Mouse (Mus musculus) 3134 (cell line): ENCODE data around the gene Ago3.

Experiments used
- DNase-seq: peaks from one replicate; pipeline ENCODE4 v3.0.0-alpha.2; 2011; ENCODE audit warnings: low spot score; ENCODE audit not compliant: insufficient read length; ENCODE audit errors: extremely low read depth

Ago3 gene

GRCm38 (mm10) chr4:126429347-126430079 is at the start of gene Ago3:
Gene Ago3, minus strand, starts transcription at chr4:126429556.
- peak; percentile 97 for DNase-seq

- no peak for DNase-seq
These were observed 43.7 kb upstream of the Ago3 start for GRCm38 (mm10) chr4:126473031-126473430.

DNA sequence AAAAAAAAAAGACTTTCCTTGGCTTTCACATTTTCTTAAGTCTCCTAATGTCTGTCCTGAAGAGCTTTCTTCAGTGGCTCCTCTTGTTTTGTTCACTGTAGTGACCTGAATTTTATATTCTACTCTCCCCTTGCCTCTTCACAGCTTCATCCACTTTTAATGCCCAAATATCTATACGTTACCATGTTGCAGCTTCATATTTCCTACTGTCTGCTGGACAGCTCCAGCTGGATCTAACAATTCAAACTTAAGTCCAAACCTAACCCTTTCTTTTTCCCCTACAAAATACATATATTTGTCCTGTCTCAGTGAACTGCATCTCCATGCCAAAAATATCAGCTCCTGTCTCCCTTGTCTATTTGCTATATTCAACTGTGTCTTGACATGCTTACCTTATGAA is 40.0 kb upstream of the Ago3 start:
- DNase-seq, result no peak

GRCm38 (mm10) chr4:126468925-126469324 is 39.6 kb upstream of the Ago3 start:
- DNase-seq, result no peak

- DNase-seq, result peak; percentile 87
These were observed 39.0 kb upstream of the Ago3 start, which contains the start of gene Ago1 for GRCm38 (mm10) chr4:126468285-126468901. Gene Ago1, minus strand, starts transcription at chr4:126468583.

DNA sequence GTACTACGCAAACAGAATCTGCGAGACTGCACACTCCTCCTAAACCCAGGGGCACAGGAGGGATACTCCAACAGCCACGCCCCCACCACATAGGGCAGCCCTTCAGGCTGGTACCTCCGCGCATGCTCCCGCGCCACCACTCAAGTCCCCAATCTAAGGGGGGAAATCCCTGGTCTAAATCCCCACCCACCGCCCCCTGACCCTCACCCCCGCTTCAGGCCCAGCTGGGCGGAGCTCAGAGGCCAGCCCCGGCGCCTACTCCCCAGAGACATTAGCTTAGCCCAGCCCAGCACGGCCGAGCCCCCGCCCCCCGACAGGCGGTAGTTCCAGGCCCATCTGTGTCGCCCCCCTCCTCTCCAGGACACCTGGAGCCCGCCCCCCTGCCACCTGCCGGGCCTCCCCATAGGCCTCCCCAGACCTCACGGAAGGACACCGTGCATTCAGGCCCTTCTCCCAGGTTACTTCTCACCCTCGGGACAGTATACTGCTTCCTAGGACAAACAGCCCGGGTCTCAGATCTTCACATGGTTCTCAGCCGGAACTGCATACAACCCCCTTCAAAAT is 38.4 kb upstream of the Ago3 start:
- peak; percentile 71 for DNase-seq

DNA sequence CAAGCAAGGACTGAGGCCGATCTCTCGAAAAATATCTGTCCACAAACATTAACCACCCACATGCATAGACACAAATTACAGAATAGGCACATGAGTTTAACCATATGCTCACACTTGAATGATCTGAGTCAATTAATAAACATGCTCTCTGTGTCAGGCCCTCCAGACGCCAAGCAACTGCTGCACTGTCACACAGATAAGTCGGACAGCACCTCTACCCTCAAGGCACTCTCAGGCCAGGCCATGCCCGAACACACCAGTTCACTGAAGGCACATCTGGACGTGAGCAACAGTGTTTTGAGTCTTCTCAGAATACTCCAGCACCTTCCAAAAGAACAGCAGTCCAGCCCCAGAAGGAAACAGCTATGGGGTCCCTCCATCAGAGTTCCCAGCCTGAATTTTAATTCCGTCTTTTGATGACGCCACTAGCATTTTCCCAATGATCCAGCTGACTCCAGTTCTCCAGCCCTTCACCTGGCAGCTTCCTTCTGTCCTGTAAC is 36.9 kb upstream of the Ago3 start:
- no peak for DNase-seq

DNA sequence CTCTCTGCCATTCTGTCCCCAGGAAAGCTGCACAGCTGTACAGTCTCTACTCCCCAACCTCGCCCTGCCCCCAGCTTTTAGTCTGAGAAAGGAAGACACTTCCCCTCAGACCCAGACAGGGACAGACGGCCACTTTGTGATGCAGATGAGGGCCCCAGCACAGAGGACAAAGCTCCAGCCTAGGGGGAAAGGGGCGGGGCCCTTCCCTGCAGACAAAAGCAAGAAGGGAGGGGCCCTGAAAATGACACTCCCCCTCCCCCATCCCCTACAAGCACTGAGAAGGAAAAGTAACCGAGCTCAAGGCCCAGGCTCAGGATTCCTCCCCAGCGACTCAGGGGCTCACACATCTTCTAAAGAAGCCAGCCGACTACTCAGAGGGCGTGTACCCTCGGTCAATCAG is 36.5 kb upstream of the Ago3 start:
- no peak for DNase-seq

DNA sequence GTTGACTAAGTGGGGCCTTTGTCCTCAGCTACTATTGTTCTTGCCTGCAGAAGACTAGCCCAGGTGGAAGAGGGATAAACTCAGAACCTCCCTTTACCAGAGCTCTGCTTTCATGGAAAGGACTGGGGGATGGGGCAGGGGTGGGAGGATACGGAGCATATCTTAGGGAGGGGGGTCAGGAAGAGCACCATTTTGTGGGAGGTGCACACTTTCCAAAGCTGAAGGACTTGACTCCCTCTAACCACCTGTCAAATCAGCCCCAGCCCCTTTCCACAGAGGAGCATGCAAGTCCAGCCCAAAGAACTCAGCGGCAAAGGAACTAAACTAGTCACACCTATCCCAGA is 35.5 kb upstream of the Ago3 start:
- no peak for DNase-seq

GRCm38 (mm10) chr4:126464189-126464891 is 35.0 kb upstream of the Ago3 start:
- no peak for DNase-seq

GRCm38 (mm10) chr4:126455441-126455840 is 26.1 kb upstream of the Ago3 start:
- no peak for DNase-seq

DNA sequence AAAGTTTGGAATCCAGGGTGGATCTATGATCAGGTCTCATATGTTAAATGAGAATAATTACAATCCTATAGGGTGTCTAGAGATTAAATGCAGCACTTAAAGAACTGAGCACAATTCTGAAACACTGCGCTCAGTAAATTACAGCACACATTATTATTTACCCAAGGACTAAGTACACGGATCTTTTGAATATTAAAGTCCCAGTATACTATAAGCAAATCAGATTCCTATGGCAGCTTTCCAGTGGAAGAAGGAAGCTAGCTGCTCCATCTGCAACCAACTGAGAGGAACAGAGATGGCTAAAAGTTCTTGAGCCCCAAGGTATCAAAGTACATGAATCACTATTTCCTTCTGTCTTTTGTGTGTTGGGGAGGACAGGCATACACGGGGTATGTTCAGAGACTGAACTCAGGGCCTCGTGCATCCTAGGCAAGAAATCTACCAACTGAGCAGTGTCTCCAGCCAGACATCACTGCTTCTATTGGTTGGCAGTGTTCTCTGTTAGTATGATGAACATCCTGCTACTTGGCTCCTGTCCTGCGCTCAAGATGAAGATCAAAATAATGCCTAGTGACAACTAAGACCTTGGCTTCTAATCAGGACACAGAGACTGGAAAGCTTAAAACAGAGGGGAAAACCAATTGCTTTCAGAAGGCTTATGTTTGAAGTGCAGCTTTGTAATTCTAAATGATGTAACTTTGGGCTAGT is 25.3 kb upstream of the Ago3 start:
- no peak for DNase-seq

DNA sequence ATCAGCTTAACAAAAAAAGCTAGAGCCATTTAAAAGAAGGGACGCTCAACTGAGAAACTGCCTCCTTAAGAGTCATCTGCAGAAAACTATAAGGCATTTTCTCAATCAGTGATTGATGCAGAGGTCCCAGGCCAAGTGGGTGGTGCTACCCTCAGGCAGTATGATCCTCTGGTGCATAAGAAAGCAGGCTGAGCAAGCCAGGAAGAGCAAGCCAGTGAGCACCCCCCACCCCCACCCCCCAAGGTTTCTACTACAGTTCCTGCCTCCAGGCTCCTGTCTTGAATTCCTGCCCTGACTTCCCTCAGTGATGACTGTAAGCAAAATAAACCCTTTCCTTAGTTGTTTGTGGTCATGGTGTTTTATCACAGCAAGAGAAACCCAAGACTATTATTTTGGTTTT is 20.9 kb upstream of the Ago3 start:
- no peak for DNase-seq

DNA sequence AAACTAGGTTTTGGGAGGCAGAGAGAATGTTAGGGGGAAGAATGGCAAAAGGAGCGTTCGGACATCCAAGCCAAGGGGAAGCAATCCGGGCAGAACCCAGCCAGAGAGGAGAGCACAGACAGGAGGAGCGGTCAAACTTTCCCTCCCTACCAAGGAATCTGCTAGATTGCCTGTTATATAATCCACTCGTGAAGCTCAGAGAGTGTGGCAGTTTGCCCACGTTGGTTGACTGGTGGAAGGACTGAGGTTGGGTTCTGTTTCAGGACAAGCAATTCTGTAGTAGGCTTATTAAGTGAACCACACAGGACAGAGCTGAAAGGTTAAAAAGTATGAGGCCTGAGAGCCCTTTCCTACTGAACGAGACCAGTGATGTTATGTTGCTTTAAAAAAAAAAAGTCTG is 17.8 kb upstream of the Ago3 start:
- DNase-seq, result no peak

GRCm38 (mm10) chr4:126444528-126444927 is 15.2 kb upstream of the Ago3 start:
- no peak for DNase-seq

GRCm38 (mm10) chr4:126438261-126438660 is 8.9 kb upstream of the Ago3 start:
- no peak for DNase-seq

DNA sequence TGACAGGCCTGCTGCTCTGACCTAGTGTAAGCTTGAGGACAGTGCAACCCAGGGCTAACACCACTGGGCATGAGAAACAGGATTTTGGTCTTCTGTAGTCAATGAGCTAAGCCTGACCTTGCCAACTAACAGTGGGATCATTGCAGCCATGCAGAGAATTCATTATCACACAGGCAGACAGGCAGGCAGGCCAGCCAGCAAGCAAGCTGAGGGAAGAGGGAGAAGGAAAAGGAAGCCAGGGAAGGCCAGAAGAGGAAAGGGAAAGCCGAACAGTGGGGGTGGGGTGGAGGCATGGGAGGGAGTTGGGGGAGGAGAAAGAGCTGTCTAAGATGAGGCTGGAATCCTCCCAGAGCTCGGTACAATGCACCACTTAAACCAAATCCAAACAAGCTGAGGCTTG is 6.9 kb upstream of the Ago3 start:
- DNase-seq, result no peak

DNA sequence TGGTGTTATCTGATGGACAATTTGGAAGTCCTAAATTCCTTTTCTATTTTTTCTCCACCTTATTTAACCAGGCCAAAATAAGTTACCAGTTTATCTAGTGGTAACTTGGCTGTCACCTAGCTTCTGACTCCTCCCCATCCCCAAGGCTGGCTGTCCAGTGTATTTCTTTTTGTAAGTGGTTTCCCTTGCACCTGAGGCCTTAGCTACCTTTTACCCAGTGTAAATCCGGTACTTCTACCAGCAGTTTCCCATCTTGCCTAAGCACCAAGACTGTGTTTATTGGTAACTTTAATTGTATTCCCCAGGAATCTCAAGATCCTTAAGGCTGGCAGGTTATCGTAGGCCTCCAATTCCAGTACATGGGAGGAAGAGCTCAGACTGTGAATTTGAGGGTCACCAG is 4.7 kb upstream of the Ago3 start:
- DNase-seq, result no peak

GRCm38 (mm10) chr4:126433175-126433574 is 3.8 kb upstream of the Ago3 start:
- DNase-seq, result no peak

GRCm38 (mm10) chr4:126431746-126432145 is 2.4 kb upstream of the Ago3 start:
- no peak for DNase-seq
